Mouse (Mus musculus): ENCODE data around the gene Rassf10. TPM values are rescaled to one million over a fixed set of nuclear protein-coding genes. Genes with fewer than 3 reads are reported as not detected.
"Not testable (repeated sequence)": the region's sequence is repeated elsewhere in the genome, so short reads cannot be mapped to it uniquely, and the experiment has no call there.

Rassf10 gene
- polyA plus RNA-seq, 1 experiment from 2014 or later, result not detected

DNA sequence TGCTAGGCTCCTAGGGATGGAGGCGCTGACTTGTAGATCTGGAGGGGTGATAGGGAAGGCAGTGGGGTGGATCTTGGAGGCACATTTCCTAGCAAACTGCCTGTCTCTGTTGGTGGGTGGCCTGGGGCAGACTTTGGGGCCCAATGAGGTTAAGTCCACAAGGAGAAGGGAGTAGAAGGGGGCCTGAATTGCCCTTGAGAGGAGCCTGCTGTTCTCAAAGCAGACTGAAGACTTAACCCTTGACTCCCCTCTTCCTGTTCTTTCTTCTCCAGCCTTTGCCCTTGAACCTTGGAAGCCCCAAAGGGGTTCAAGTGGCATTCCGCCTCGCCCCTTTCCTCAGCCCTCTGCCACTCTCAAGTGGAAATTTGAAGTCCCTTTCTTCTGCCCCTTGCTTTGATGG lies 30.1 kb upstream of the Rassf10 start:
- no peaks in the 10 kb centered on the region for H3K27me3 ChIP-seq
- POLR2A ChIA-PET, result no interaction called here
- in situ Hi-C loops (cut with MboI; ENCODE audit: low pct_unique_long_range_greater_than_20kb), result loop anchor here (5.0 kb wide), 2 partner anchors 124 to 204 kb away; no protein-coding TSS in a partner anchor
- DNase-seq (ENCODE audit: low read depth, low spot score), result no peak
- TF ChIP-seq CTCF (IDR thresholded peaks at IDR 0.05), result no peak
- CTCF ChIA-PET, result interaction anchor here (1.0 kb wide), 1 partner anchor 54 kb away, joined by 3 read pairs; no protein-coding TSS in a partner anchor
- no peak for ATAC-seq

DNA sequence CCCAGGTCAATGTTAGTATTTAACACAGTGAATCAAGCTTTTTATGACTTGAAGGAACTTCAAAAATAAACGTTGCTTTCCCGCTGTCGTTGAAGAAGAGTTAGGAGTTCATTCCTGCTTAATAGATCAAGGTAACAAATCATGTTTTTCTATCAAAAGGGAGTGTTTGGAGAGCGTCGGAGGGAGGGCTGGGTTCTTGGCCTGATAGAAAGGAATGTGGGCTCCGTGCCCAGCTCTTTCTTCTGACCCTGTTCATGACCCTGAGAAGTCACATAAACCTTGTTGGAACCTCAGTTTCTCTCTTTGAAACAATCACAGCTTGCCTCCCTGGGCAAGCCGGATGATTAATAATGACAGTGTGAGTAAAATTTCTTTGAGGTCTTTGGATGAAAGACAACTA lies 23.1 kb upstream of the Rassf10 start:
- POLR2A ChIA-PET, result interaction anchor here (0.6 to 1.2 kb wide), 4 partner anchors 9 to 1089 kb away, joined by 3 to 4 read pairs (median 4); no protein-coding TSS in a partner anchor
- in situ Hi-C loops (cut with MboI; ENCODE audit: low pct_unique_long_range_greater_than_20kb), result no loop called here
- TF ChIP-seq CTCF (IDR thresholded peaks at IDR 0.05), result no peak
- ATAC-seq, result no peak
- DNase-seq (ENCODE audit: low read depth, low spot score), result peak; percentile 67
- H3K27me3 ChIP-seq, result no peaks in the 10 kb centered on the region
- CTCF ChIA-PET, result interaction anchor here (0.7 to 1.2 kb wide), 4 partner anchors 12 to 82 kb away, joined by 3 to 5 read pairs (median 3); no protein-coding TSS in a partner anchor

DNA sequence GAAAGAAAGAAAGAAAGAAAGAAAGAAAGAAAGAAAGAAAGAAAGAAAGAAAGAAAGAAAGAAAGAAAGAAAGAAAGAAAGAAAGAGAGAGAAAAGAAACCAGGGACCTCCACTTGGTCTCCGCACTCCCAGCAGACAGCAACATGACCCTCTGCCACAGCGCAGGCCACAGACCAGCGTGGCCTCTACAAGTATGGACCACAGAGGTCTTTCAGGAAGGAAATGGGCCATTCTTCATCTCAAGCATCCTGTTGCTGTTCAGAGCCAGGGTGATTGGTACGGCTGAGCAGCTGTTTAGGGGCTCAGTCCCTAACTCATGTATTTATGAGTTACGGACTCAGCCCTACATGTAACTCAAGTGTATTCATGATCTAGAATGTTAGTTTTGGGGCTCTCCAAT lies 17.9 kb upstream of the Rassf10 start:
- POLR2A ChIA-PET; ATAC-seq; H3K27me3 ChIP-seq; DNase-seq (ENCODE audit: low read depth, low spot score); in situ Hi-C loops (cut with MboI; ENCODE audit: low pct_unique_long_range_greater_than_20kb); CTCF ChIA-PET: not testable (repeated sequence)

DNA sequence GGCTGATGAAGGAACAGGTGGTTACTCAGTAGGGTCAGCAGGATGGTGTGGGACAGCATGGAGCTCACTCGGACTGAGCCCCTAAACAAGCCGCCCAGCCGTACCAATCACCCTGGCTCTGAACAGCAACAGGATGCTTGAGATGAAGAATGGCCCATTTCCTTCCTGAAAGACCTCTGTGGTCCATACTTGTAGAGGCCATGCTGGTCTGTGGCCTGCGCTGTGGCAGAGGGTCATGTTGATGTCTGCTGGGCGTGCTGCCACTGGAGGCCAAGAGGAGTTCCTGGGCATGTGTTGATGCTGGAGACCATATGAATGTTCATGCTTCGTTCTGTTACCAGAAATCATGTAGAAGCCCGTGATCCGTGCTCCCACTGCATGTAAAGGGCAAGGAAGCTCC lies 16.7 kb upstream of the Rassf10 start:
- ATAC-seq (no peak), DNase-seq (ENCODE audit: low read depth, low spot score) (no peak)
- POLR2A ChIA-PET, result interaction anchor here (0.9 kb wide), 1 partner anchor 11 kb away, joined by 3 read pairs; no protein-coding TSS in a partner anchor
- TF ChIP-seq CTCF (IDR thresholded peaks at IDR 0.05), result no peak
- H3K27me3 ChIP-seq, result no peaks in the 10 kb centered on the region
- CTCF ChIA-PET, result no interaction called here
- in situ Hi-C loops (cut with MboI; ENCODE audit: low pct_unique_long_range_greater_than_20kb), result no loop called here

DNA sequence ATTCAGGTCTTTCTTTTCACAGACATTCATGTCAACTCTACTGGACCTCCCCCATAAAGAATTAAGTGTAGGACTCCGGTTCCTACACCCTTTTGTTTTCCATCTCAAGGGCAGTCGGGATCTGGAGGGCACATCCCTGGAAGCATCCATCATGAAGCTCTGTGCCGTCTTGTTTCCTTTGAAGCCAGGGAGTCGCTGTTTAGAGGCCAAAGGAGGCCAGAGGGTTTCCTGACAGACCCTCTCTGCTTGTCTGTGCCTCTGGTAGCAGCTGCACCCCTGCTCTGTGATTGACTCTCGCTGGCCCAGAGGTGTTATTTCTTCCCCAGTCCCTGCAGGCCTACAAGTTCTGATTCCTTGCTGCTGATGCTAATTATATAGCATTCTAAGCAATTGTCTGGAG lies 14.8 kb upstream of the Rassf10 start:
- POLR2A ChIA-PET, result interaction anchor here (0.7 kb wide), 1 partner anchor 101 kb away, joined by 3 read pairs; no protein-coding TSS in a partner anchor
- CTCF ChIA-PET, result no interaction called here
- DNase-seq (ENCODE audit: low read depth, low spot score), result no peak
- ATAC-seq, result no peak
- H3K27me3 ChIP-seq, result no peaks in the 10 kb centered on the region
- no peak for TF ChIP-seq CTCF (IDR thresholded peaks at IDR 0.05)
- in situ Hi-C loops (cut with MboI; ENCODE audit: low pct_unique_long_range_greater_than_20kb), result no loop called here

DNA sequence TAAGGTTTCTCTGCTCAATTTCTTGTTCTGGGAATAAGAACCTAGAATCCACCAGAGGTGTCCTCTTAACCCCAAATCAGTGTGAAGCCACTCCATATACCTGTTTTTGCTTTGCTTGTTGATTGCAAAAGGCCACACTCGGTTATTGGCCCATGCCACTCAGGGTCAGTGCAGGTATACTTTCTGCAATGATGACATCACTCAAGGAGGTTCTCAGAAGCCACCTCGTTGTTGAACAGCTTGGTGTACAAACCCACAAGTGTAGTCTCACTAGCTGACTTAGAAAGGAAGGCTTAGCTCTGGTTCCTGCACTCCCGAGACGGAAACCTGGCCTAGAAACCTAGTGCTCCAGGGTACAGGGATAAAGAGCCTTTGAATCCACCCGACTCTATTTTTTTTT lies 11.2 kb upstream of the Rassf10 start:
- no peak for DNase-seq (ENCODE audit: low read depth, low spot score)
- CTCF ChIA-PET, result interaction anchor here (0.5 to 2.1 kb wide), 4 partner anchors 11 to 32 kb away, joined by 3 to 6 read pairs (median 3); no protein-coding TSS in a partner anchor
- POLR2A ChIA-PET, result interaction anchor here (0.6 kb wide), 2 partner anchors 17 to 33 kb away, joined by 3 read pairs; no protein-coding TSS in a partner anchor
- no peak for TF ChIP-seq CTCF (IDR thresholded peaks at IDR 0.05)
- H3K27me3 ChIP-seq, result no peaks in the 10 kb centered on the region
- no peak for ATAC-seq
- in situ Hi-C loops (cut with MboI; ENCODE audit: low pct_unique_long_range_greater_than_20kb), result no loop called here

DNA sequence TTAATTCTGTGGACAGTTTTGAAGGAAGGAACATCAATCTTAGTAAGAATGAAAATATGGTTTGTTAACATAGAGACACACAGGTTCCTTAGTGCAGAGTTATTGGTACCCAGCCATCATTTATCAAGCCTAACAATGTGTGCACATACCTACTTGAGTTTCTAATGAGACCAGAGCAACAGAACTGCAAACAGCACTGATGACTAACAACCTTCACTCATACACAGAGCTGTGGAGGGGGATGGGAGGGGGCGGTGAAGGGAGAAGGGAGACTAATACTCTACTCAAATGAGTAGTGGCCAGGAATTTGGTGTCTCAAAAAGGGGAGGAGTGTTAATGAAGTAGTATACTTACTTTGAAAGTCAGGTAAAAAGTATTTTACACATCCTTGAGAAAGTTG lies 10.7 kb upstream of the Rassf10 start:
- no peaks in the 10 kb centered on the region for H3K27me3 ChIP-seq
- ATAC-seq (peak; percentile 65), DNase-seq (ENCODE audit: low read depth, low spot score) (no peak)
- in situ Hi-C loops (cut with MboI; ENCODE audit: low pct_unique_long_range_greater_than_20kb), result no loop called here
- ChIA-PET POLR2A (interaction anchor here (0.6 to 0.7 kb wide), 2 partner anchors 12 to 18 kb away, joined by 3 read pairs; no protein-coding TSS in a partner anchor), CTCF (interaction anchor here (1.2 to 2.1 kb wide), 2 partner anchors 13 to 31 kb away, joined by 3 to 6 read pairs; no protein-coding TSS in a partner anchor)
- no peak for TF ChIP-seq CTCF (IDR thresholded peaks at IDR 0.05)

DNA sequence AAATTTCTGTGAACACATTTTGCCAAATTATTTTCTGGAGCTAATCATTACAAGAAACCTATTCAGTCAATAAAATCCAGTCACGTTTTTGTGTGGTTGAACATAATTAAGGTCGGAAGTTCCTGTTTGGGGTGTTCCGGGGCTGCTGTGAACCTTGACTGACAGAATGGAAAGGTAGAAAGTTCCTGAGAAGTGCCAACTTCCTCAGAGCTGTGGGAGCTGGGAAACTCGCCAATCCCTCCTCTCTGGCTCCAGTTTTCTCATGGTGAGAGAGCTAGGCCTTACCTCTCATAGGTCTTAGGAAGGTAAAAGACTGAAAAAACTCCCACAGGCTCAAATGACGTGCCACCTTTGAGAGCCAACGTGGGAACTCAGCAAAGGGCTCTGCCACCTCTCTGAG lies 7.1 kb upstream of the Rassf10 start:
- in situ Hi-C loops (cut with MboI; ENCODE audit: low pct_unique_long_range_greater_than_20kb), result no loop called here

DNA sequence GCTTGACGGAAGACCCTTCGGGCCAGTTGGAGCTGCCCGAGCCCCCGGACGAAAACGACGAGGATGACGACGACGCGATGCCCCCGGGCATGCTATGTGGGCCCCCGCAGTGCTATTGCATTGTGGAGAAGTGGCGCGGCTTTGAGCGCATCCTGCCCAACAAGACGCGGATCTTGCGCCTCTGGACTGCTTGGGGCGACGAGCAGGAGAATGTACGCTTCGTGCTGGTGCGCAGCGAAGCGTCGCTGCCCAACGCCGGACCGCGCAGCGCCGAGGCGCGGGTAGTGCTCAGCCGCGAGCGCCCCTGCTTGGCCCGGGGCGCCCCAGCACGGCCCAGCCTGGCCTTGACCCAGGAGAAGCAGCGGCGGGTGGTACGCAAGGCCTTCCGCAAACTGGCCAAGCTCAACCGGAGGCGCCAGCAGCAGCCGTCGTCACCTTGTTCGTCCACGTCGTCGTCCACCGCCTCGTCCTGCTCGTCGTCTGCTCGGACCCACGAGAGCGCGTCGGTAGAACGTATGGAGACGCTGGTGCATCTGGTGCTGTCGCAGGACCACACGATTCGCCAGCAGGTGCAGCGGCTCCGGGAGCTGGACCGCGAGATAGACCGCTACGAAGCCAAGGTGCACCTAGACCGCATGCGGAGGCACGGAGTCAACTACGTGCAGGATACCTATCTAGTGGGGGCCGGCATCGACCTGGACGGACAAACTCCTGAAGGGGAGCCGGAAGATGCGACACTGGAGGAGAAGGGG lies 765 bp downstream of the Rassf10 start:
- in situ Hi-C loops (cut with MboI; ENCODE audit: low pct_unique_long_range_greater_than_20kb), result no loop called here
- ATAC-seq (no peak), DNase-seq (ENCODE audit: low read depth, low spot score) (no peak)
- ChIA-PET POLR2A (interaction anchor here (1.5 kb wide), 1 partner anchor 8 kb away, joined by 5 read pairs; no protein-coding TSS in a partner anchor), CTCF (interaction anchor here (1.0 kb wide), 1 partner anchor 9 kb away, joined by 5 read pairs; no protein-coding TSS in a partner anchor)
- no peaks in the 10 kb centered on the region for H3K27me3 ChIP-seq
- no peak for TF ChIP-seq CTCF (IDR thresholded peaks at IDR 0.05)

More for the DNA sequence above, 7.1 kb upstream of the Rassf10 start:
- no peaks in the 10 kb centered on the region for H3K27me3 ChIP-seq
- no peak for ATAC-seq
- POLR2A ChIA-PET, result interaction anchor here (1.0 kb wide), 1 partner anchor 9 kb away, joined by 5 read pairs; no protein-coding TSS in a partner anchor
- no peak for DNase-seq (ENCODE audit: low read depth, low spot score)
- no peak for TF ChIP-seq CTCF (IDR thresholded peaks at IDR 0.05)
- CTCF ChIA-PET, result no interaction called here

DNA sequence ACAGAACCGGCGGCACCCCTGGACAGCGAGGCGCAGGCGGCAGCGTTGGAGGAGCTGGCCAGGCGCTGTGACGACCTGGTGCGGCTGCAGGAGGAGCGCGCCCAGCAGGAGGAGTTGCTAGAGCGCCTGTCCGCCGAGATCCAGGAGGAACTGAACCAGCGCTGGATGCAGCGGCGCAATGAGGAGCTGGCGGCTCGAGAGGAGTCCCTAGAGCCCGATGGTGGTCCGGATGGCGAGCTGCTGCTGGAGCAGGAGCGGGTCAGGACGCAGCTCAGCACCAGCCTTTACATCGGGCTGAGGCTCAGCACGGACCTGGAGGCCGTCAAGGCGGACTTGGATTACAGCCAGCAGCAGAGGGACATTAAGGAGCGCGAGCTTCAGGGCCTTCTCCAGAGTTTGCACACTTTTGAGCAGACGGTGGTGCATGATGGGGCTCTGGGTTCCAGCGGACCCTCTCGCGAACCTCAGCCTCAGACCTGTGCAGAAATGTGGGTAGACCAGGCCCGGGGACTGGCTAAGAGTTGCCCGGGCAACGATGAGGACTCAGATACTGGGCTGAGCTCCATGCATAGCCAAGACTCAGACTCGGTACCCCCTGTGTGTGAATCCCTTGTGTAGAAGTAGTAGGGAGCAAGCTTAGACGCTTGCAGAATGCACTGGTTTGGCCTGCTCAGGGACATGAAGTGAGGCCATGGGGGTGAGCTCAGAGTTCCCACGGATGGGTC lies 1.5 kb downstream of the Rassf10 start:
- CTCF ChIA-PET, result interaction anchor here (1.0 to 1.7 kb wide), 2 partner anchors 10 to 13 kb away, joined by 5 to 6 read pairs; no protein-coding TSS in a partner anchor
- in situ Hi-C loops (cut with MboI; ENCODE audit: low pct_unique_long_range_greater_than_20kb), result no loop called here
- no peak for TF ChIP-seq CTCF (IDR thresholded peaks at IDR 0.05)
- no peaks in the 10 kb centered on the region for H3K27me3 ChIP-seq
- POLR2A ChIA-PET, result interaction anchor here (1.5 to 1.7 kb wide), 2 partner anchors 8 to 14 kb away, joined by 3 to 5 read pairs; no protein-coding TSS in a partner anchor
- DNase-seq (ENCODE audit: low read depth, low spot score) (no peak), ATAC-seq (no peak)
